Mouse (Mus musculus): Measurements from ENCODE around the gene Rdh9. TPM values are rescaled to one million over a fixed set of nuclear protein-coding genes. Genes with fewer than 3 reads are reported as not detected.
"Not testable (repeated sequence)": the region's sequence is repeated elsewhere in the genome, so short reads cannot be mapped to it uniquely, and the experiment has no call there.

Gene Rdh9
- total and polyA plus RNA-seq, 3 experiments: 0.04 TPM; not detected in 2

GRCm38 (mm10) chr10:127755770-127756468 lies 20.3 kb upstream of the Rdh9 start (continued):
- no peak for TF ChIP-seq E2F4 (IDR thresholded peaks at IDR 0.05; ENCODE audit: borderline replicate concordance, low read depth, low read length)
- no peak for TF ChIP-seq MXI1 (IDR thresholded peaks at IDR 0.05; ENCODE audit: low read depth, low read length)
- TF ChIP-seq RCOR1 (IDR thresholded peaks at IDR 0.05; ENCODE audit: low read depth, low read length): no peak
- TF ChIP-seq SMC3 (IDR thresholded peaks at IDR 0.05; ENCODE audit: low read depth, low read length): no peak
- TF ChIP-seq KAT2A (conservative IDR thresholded peaks at IDR 0.05; ENCODE audit: low read depth, low read length): no peak
- no peak for TF ChIP-seq CHD2 (IDR thresholded peaks at IDR 0.05; ENCODE audit: low read length)
- no peak for TF ChIP-seq ETS1 (IDR thresholded peaks at IDR 0.05; ENCODE audit: low read depth, low read length)
- TF ChIP-seq CTCF (IDR thresholded peaks at IDR 0.05 in 2 of 3, conservative IDR thresholded peaks at IDR 0.05 in 1 of 3; ENCODE audit: control insufficient read depth in 1 of 3, insufficient read depth in 1 of 3, low read depth in 2 of 3, low read length in 3 of 3, poor library complexity in 1 of 3, severe bottlenecking in 1 of 3): no peak
- TF ChIP-seq POLR2AphosphoS2 (IDR thresholded peaks at IDR 0.05; ENCODE audit: low read length): no peak
- no peak for TF ChIP-seq JUND (IDR thresholded peaks at IDR 0.05; ENCODE audit: low read depth, low read length)
- TF ChIP-seq EP300 (IDR thresholded peaks at IDR 0.05; ENCODE audit: low read depth in 1 of 2, low read length in 2 of 2): peak in 1 of 2 experiments; percentile 27; a peak in 1 of 4 replicates
- TF ChIP-seq USF1 (IDR thresholded peaks at IDR 0.05; ENCODE audit: low read depth, low read length): no peak
- no peak for TF ChIP-seq RAD21 (IDR thresholded peaks at IDR 0.05; ENCODE audit: low read depth, low read length)
- no peak for TF ChIP-seq UBTF (IDR thresholded peaks at IDR 0.05; ENCODE audit: borderline replicate concordance, insufficient read depth, low read depth, low read length)
- no peak for TF ChIP-seq MYB (IDR thresholded peaks at IDR 0.05; ENCODE audit: low read depth, low read length)
- TF ChIP-seq ZNF384 (IDR thresholded peaks at IDR 0.05; ENCODE audit: low read depth, low read length): peak; percentile 66; the same call in 1 of the 2 replicates
- TF ChIP-seq MAX (IDR thresholded peaks at IDR 0.05; ENCODE audit: low read length): no peak
- no peak for TF ChIP-seq ZC3H11A (IDR thresholded peaks at IDR 0.05; ENCODE audit: low read depth, low read length)

DNA sequence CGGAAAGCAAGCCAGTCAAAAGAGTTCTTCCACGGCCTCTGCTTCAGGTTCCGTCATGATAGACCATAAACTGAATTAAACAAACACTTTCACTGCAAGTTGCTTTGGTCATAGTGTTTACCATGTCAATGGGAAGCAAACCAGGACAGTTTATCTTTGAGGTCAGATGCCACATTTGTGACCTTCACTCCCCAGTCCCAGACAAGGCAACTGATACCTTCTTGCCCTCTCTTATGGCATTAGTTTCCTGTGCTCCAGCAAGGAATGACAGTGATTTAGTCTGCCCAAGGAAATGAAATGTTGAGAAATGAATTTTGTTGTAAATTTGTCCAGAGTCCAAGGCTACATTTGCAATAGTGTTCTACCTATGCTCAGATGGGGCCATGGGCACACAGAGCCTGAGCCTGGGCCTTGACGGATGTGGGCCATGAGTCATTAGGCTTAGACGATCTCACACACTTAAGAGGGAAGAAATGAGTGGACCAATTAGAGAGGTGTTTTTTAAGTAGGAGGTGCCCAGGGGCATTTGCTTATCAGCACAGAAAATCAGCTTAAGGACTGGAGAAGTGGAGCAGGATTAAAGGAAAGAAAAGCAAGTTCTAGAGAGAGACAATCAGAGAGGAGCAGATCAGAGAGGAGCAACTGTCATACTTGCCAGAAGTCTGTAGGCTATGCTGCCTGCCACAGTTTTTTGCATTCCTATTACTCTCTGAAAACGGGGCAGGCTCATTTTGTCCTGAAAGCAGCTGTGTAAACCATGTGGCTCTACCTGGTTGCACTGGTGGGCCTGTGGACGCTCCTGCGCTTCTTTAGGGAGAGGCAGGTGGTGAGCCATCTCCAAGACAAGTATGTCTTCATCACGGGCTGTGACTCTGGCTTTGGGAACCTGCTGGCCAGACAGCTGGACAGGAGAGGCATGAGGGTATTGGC lies 16.7 kb upstream of the Rdh9 start, which contains the start of the genes Rdh1 and Rdh16f1:
TSS of gene Rdh1 (plus strand) at position 541 of the 930 bp plus-strand sequence.
TSS of gene Rdh16f1 (plus strand) at position 607 of the 930 bp plus-strand sequence.
- Histone ChIP-seq H3K27ac (ENCODE audit: control insufficient read depth, low read depth, low read length) (no peak within 1 kb of the TSS), H3K79me2 (ENCODE audit: control insufficient read depth, insufficient read depth, low read length, poor library complexity) (no peaks in the 10 kb centered on the region), H3K36me3 (ENCODE audit: control insufficient read depth in 1 of 2, insufficient read depth in 2 of 2, low read length in 2 of 2) (peaks cover 0 to 14% of the 10 kb centered on the region in 2 experiments; a peak in 2 of 4 replicates), H3K4me3 (ENCODE audit: control insufficient read depth in 1 of 2, insufficient read depth in 1 of 2, low read depth in 2 of 2, low read length in 2 of 2) (no peak within 1 kb of the TSS), H3K27me3 (ENCODE audit: control insufficient read depth in 1 of 2, insufficient read depth in 2 of 2, low read length in 2 of 2) (peaks cover 2 to 8% of the 10 kb centered on the region in 2 experiments; a peak in 2 of 4 replicates), H3K4me1 (ENCODE audit: control insufficient read depth in 1 of 2, insufficient read depth in 2 of 2, low read length in 2 of 2) (peaks cover 0 to 22% of the 10 kb centered on the region in 2 experiments; a peak in 2 of 4 replicates), H3K9ac (ENCODE audit: control insufficient read depth, low read depth, low read length, poor library complexity, severe bottlenecking) (no peak within 1 kb of the TSS), H3K9me3 (replicated peaks; ENCODE audit: insufficient read depth, low read length) (no peaks in the 10 kb centered on the region)
- DNase-seq (ENCODE audit: low read depth, low spot score): no peak
- TF ChIP-seq CHD2 (IDR thresholded peaks at IDR 0.05; ENCODE audit: low read length) (no peak), BHLHE40 (IDR thresholded peaks at IDR 0.05; ENCODE audit: borderline replicate concordance, low read depth, low read length) (no peak), NRF1 (IDR thresholded peaks at IDR 0.05; ENCODE audit: insufficient read depth, low read depth, low read length, poor library complexity, severe bottlenecking) (no peak), GATA1 (IDR thresholded peaks at IDR 0.05; ENCODE audit: low read depth, low read length) (peak; percentile 32; the same call in 1 of the 2 replicates)

DNA sequence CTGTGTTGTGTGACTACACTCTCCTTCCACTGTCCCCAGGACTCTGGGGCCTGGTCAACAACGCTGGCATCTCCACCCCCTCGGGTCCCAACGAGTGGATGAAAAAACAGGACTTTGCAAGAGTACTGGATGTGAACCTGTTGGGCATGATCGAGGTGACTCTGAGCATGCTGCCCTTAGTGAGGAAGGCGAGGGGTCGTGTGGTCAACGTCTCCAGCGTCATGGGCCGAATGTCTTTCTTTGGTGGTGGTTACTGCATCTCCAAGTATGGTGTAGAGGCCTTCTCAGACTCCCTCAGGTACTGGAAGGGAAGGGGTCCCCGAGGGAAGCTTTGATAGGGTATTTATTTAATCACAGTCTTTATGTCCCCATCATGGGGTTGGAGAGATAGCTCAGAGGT lies 13.3 kb upstream of the Rdh9 start:
- H3K4me1 ChIP-seq (ENCODE audit: control insufficient read depth in 1 of 2, insufficient read depth in 2 of 2, low read length in 2 of 2); DNase-seq (ENCODE audit: low read depth, low spot score); H3K4me3 ChIP-seq (ENCODE audit: control insufficient read depth in 1 of 2, insufficient read depth in 1 of 2, low read depth in 2 of 2, low read length in 2 of 2); H3K36me3 ChIP-seq (ENCODE audit: control insufficient read depth in 1 of 2, insufficient read depth in 2 of 2, low read length in 2 of 2); H3K9me3 ChIP-seq (replicated peaks; ENCODE audit: insufficient read depth, low read length); H3K9ac ChIP-seq (ENCODE audit: control insufficient read depth, low read depth, low read length, poor library complexity, severe bottlenecking); H3K27me3 ChIP-seq (ENCODE audit: control insufficient read depth in 1 of 2, insufficient read depth in 2 of 2, low read length in 2 of 2); H3K27ac ChIP-seq (ENCODE audit: control insufficient read depth, low read depth, low read length); H3K79me2 ChIP-seq (ENCODE audit: control insufficient read depth, insufficient read depth, low read length, poor library complexity): not testable (repeated sequence)

Measured in MEL (cell line).